Mouse (Mus musculus) embryo, embryonic 10.5 days (tissue): ENCODE measurements around the gene Lrba.

Source experiments
- DNase-seq: peaks from one replicate; pipeline ENCODE4 v3.0.0-alpha.2; 2015; ENCODE audit warnings: low spot score

Gene Lrba

GRCm38 (mm10) chr3:86224564-86225421, at the start of gene Lrba:
Gene Lrba, plus strand, starts transcription at chr3:86224680.
- DNase-seq = peak; percentile 77

- DNase-seq = no peak
Measured at GRCm38 (mm10) chr3:86179714-86180113, 44.8 kb upstream of the Lrba start.

GRCm38 (mm10) chr3:86181107-86181506, 43.4 kb upstream of the Lrba start:
- DNase-seq = no peak

- no peak for DNase-seq
Measured at GRCm38 (mm10) chr3:86184546-86184945, 39.9 kb upstream of the Lrba start.

GRCm38 (mm10) chr3:86187736-86188389, 36.6 kb upstream of the Lrba start:
- peak; percentile 13 for DNase-seq

- no peak for DNase-seq
Measured at GRCm38 (mm10) chr3:86195981-86196380, 28.5 kb upstream of the Lrba start.

GRCm38 (mm10) chr3:86196471-86196870, 28.0 kb upstream of the Lrba start:
- no peak for DNase-seq

GRCm38 (mm10) chr3:86201645-86202175, 22.8 kb upstream of the Lrba start:
- no peak for DNase-seq

- no peak for DNase-seq
Measured at GRCm38 (mm10) chr3:86202449-86202848, 22.0 kb upstream of the Lrba start.

GRCm38 (mm10) chr3:86204608-86205358, 19.7 kb upstream of the Lrba start:
- peak; percentile 9 for DNase-seq

- DNase-seq = no peak
Measured at GRCm38 (mm10) chr3:86206556-86206955, 17.9 kb upstream of the Lrba start.

- no peak for DNase-seq
Measured at GRCm38 (mm10) chr3:86210267-86210939, 14.1 kb upstream of the Lrba start.

- DNase-seq = no peak
Measured at GRCm38 (mm10) chr3:86210959-86211358, 13.5 kb upstream of the Lrba start.

- DNase-seq = no peak
Measured at GRCm38 (mm10) chr3:86214248-86214647, 10.2 kb upstream of the Lrba start.

- peak; percentile 88 for DNase-seq
Measured at GRCm38 (mm10) chr3:86223634-86224313, 706 bp upstream of the Lrba start.

- DNase-seq = no peak
Measured at GRCm38 (mm10) chr3:86224314-86224563, 241 bp upstream of the Lrba start.

GRCm38 (mm10) chr3:86231532-86232086, 7.1 kb downstream of the Lrba start:
- no peak for DNase-seq

GRCm38 (mm10) chr3:86247193-86247592, 22.7 kb downstream of the Lrba start:
- no peak for DNase-seq

- no peak for DNase-seq
Measured at GRCm38 (mm10) chr3:86251212-86251611, 26.7 kb downstream of the Lrba start.

- DNase-seq = no peak
Measured at GRCm38 (mm10) chr3:86252588-86252987, 28.1 kb downstream of the Lrba start.

GRCm38 (mm10) chr3:86253071-86253470, 28.6 kb downstream of the Lrba start:
- DNase-seq = no peak
